Mouse (Mus musculus) stomach, embryonic 14.5 days (tissue): ENCODE data around the gene Slc35d1. TPM values are rescaled to one million over a fixed set of nuclear protein-coding genes. Genes with fewer than 3 reads are reported as not detected.
A peak's percentile ranks its signal among the peaks of the same experiment; 100 is the strongest.

ENCODE experiments used
- ATAC-seq: fragments of 200-750 bp; cut with Nextera tagmentation; 2 replicates; pipeline ENCODE4 v1.8.0; 2017; ENCODE audit warnings: low read depth, moderate TSS enrichment; ENCODE audit not compliant: insufficient number of reproducible peaks, insufficient read depth, low FRiP score
- H3K27ac ChIP-seq: fragments of 300-500 bp; sonication (generic); 2 replicates; pipeline ENCODE4 v1.5.1; 2014; ENCODE audit warnings: mild to moderate bottlenecking, low read length, moderate library complexity, mixed read lengths
- H3K27me3 ChIP-seq: fragments of 300-500 bp; sonication (generic); 2 replicates; pipeline ENCODE4 v1.6.1; 2014; ENCODE audit warnings: low read length, control low read depth, mixed read lengths; ENCODE audit not compliant: control insufficient read depth, insufficient read depth
- H3K36me3 ChIP-seq: fragments of 300-500 bp; sonication (generic); 2 replicates; pipeline ENCODE4 v1.6.1; 2014; ENCODE audit warnings: mild to moderate bottlenecking, control low read depth, low read length, moderate library complexity, mixed read lengths; ENCODE audit not compliant: control insufficient read depth, insufficient read depth
- H3K4me1 ChIP-seq: fragments of 300-500 bp; sonication (generic); 2 replicates; pipeline ENCODE4 v1.6.1; 2014; ENCODE audit warnings: low read length, control low read depth, mixed read lengths; ENCODE audit not compliant: control insufficient read depth, insufficient read depth
- H3K4me2 ChIP-seq: fragments of 300-500 bp; sonication (generic); replicated peaks from 2 replicates; pipeline ENCODE4 v1.6.1; 2014; ENCODE audit warnings: low read depth, low read length, control low read depth
- H3K4me3 ChIP-seq: fragments of 300-500 bp; sonication (generic); 2 replicates; pipeline ENCODE4 v1.5.1; 2014; ENCODE audit warnings: low read depth, low read length, control low read depth
- H3K9ac ChIP-seq: fragments of 300-500 bp; sonication (generic); replicated peaks from 2 replicates; pipeline ENCODE4 v1.6.1; 2014; ENCODE audit warnings: low read depth, mild to moderate bottlenecking, control low read depth, low read length, moderate library complexity, mixed read lengths
- H3K9me3 ChIP-seq: fragments of 300-500 bp; sonication (generic); 2 replicates; pipeline ENCODE4 v1.6.1; 2016; ENCODE audit warnings: low read depth, low read length, control low read depth; ENCODE audit not compliant: control insufficient read depth
- WGBS: fragments of 180-500 bp; shearing (Covaris S2); extraction: QIAGEN DNeasy Blood & Tissue Kit; methylation state at CpG from one replicate; pipeline ENCODE4 v1.1.7; 2014; 5-methylcytosine and 5-hydroxymethylcytosine counted together
- polyA plus RNA-seq: library from polyadenylated mRNA; unstranded; fragments of >200 nt; fragmentation: Nextera tagmentation; extraction: Ambion mirVana; gene quantifications from 2 replicates; pipeline ENCODE4 v1.2.1, GENCODE M21; 2014

Slc35d1 gene
- 10.1 and 10.6 TPM in 2 replicates for polyA plus RNA-seq

DNA sequence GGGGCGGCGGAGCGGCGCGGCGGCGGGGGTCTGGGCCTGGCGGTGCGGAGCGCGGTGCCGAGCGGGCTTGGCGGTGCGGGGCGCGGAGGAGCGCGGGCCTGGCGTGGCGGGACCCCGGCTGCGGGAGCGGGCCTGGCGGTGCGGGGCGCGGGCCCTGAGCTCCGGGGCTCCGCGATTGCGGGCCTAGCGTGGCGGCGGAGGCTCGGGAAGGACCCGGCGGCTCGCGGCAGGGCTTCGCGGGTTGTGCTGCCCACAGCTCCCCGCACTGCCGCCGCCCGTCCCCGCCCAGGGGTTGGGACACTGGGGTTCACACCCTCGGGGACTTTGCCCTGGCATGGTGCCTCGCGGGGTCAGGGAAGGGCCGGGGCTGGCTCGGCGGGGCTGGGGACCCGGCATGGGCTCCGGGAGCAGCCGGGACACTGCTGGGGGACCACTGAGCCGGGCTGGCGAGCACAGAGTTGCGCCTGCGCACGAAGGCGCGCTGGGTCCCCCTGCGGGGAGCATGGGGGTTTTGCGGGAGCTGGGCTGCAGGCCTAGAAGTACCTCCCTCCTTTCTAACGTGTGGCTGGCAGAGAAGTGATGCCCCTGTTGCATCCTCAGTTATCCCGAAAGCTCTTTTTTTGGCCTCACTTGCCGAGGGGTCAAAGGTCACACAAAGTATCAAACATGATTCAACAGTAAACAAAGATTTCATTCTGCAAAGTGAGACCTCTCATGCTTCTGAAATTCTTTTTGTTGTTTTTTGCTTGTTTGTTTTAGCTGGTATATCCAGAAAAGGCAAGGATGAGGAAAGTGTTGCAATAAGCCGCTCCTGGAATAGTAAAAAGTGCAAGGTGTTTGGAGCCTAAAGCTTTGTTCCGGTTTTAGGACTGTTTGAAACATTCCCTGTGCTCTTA, at the start of gene Slc35d1:
Gene Slc35d1, minus strand, starts transcription at position 240 of the 896 bp plus-strand sequence.
- 2% methylated on average over 48 of the region's 70 CpGs for WGBS
- H3K4me1 ChIP-seq: peaks cover 8% of the 10 kb centered on the region; the same call in 1 of the 2 replicates

GRCm38 (mm10) chr4:103263812-103264396, 48.9 kb upstream of the Slc35d1 start:
- WGBS: 12% methylated on average over 8 of the region's 8 CpGs
- no peak overlapping the region for H3K27ac ChIP-seq
- no peak overlapping the region for H3K4me2 ChIP-seq
- no peak overlapping the region for H3K4me3 ChIP-seq
- no peaks in the 10 kb centered on the region for H3K9me3 ChIP-seq
- no peaks in the 10 kb centered on the region for H3K4me1 ChIP-seq
- no peaks in the 10 kb centered on the region for H3K27me3 ChIP-seq
- ATAC-seq: no peak
- H3K36me3 ChIP-seq: no peaks in the 10 kb centered on the region
- H3K9ac ChIP-seq: no peak overlapping the region

More for the DNA sequence above, at the start of gene Slc35d1:
- Histone ChIP-seq H3K4me2 (peak within 1 kb of the TSS; percentile 71), H3K36me3 (peaks cover 6% of the 10 kb centered on the region; the same call in 1 of the 2 replicates), H3K27ac (peak within 1 kb of the TSS; percentile 96), H3K27me3 (no peaks in the 10 kb centered on the region), H3K4me3 (peak within 1 kb of the TSS; percentile 86), H3K9me3 (no peaks in the 10 kb centered on the region), H3K9ac (peak within 1 kb of the TSS; percentile 93)
- ATAC-seq: peak; percentile 93

GRCm38 (mm10) chr4:103263378-103263777, 48.4 kb upstream of the Slc35d1 start:
- Histone ChIP-seq H3K4me2 (no peak overlapping the region), H3K9ac (no peak overlapping the region), H3K27me3 (no peaks in the 10 kb centered on the region), H3K4me1 (no peaks in the 10 kb centered on the region), H3K4me3 (no peak overlapping the region), H3K9me3 (no peaks in the 10 kb centered on the region), H3K27ac (no peak overlapping the region), H3K36me3 (no peaks in the 10 kb centered on the region)
- ATAC-seq: no peak
- 19% methylated on average over 5 of the region's 5 CpGs for WGBS

- H3K4me1 ChIP-seq: no peaks in the 10 kb centered on the region
- no peaks in the 10 kb centered on the region for H3K36me3 ChIP-seq
- no peak overlapping the region for H3K9ac ChIP-seq
- no peak overlapping the region for H3K4me3 ChIP-seq
- no peak overlapping the region for H3K4me2 ChIP-seq
- no peaks in the 10 kb centered on the region for H3K9me3 ChIP-seq
- 82% methylated on average over 3 of the region's 3 CpGs for WGBS
- no peak for ATAC-seq
- H3K27me3 ChIP-seq: no peaks in the 10 kb centered on the region
- H3K27ac ChIP-seq: no peak overlapping the region
These were observed 43.9 kb upstream of the Slc35d1 start for GRCm38 (mm10) chr4:103258817-103259216.

DNA sequence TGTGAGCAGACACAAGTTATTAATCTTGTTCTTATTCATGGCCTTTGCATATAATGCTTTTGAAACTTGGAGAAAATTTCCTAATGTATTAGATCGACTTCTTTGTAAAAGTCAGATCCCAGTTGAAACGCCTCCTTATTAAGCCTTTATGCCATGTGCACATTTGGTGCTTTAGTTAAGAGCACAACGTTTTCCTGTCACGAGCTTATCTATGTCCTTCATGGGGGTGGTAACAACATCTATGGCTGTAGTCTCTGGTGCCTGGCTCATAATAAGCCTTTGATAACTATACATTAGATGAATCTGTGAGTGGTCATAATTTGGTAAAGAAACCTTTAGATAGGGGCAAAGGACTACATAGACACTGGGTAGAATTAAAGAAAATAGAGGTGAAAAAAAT, 38.9 kb upstream of the Slc35d1 start:
- Histone ChIP-seq H3K4me2 (no peak overlapping the region), H3K36me3 (no peaks in the 10 kb centered on the region), H3K4me1 (no peaks in the 10 kb centered on the region), H3K9ac (no peak overlapping the region), H3K9me3 (no peaks in the 10 kb centered on the region), H3K27ac (no peak overlapping the region), H3K4me3 (no peak overlapping the region), H3K27me3 (no peaks in the 10 kb centered on the region)
- 73% methylated on average over 4 of the region's 4 CpGs for WGBS
- ATAC-seq: no peak

DNA sequence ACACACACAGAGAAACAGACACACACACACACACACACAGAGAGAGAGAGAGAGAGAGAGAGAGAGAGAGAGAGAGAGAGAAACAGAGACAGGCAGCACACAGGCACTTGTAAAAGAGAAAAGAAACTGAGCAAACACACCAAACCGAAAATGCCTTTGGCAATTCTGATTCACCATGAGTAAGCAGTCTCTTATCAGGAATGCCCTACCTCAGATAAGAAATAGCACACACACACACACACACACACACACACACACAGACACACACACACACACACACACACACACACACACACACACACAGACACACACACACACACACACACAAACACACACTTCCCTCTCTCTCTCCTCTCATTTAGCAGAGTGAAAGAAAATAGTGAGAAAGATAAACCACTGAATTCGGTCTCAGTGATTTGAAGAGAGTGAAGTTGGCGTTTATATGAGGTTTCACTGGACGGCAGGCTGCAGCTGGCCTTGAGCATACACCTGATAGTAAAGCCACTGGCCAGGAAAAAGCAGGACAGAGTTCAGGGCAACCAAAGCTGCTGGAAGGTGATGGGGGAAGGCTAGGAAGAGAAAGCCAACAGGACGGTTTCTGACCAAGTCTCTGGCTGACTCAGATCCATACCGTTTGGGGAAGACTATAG, 34.6 kb upstream of the Slc35d1 start:
- Histone ChIP-seq H3K4me2 (no peak overlapping the region), H3K9ac (no peak overlapping the region), H3K27ac (no peak overlapping the region), H3K9me3 (no peaks in the 10 kb centered on the region), H3K36me3 (no peaks in the 10 kb centered on the region), H3K27me3 (no peaks in the 10 kb centered on the region), H3K4me3 (no peak overlapping the region), H3K4me1 (no peaks in the 10 kb centered on the region)
- WGBS: 35% methylated on average over 6 of the region's 6 CpGs
- no peak for ATAC-seq

- no peak overlapping the region for H3K9ac ChIP-seq
- H3K36me3 ChIP-seq: no peaks in the 10 kb centered on the region
- H3K27me3 ChIP-seq: no peaks in the 10 kb centered on the region
- H3K27ac ChIP-seq: no peak overlapping the region
- no peak for ATAC-seq
- WGBS: 81% methylated on average over 2 of the region's 2 CpGs
- H3K4me3 ChIP-seq: no peak overlapping the region
- H3K9me3 ChIP-seq: no peaks in the 10 kb centered on the region
- H3K4me2 ChIP-seq: no peak overlapping the region
- H3K4me1 ChIP-seq: no peaks in the 10 kb centered on the region
These were observed 32.8 kb upstream of the Slc35d1 start for GRCm38 (mm10) chr4:103247813-103248212.

- ATAC-seq: no peak
These were observed 32.3 kb upstream of the Slc35d1 start for GRCm38 (mm10) chr4:103247249-103247648.

More at GRCm38 (mm10) chr4:103247249-103247648, 32.3 kb upstream of the Slc35d1 start:
- no peaks in the 10 kb centered on the region for H3K9me3 ChIP-seq
- H3K27ac ChIP-seq: no peak overlapping the region
- WGBS: 81% methylated on average over 3 of the region's 3 CpGs
- H3K4me1 ChIP-seq: no peaks in the 10 kb centered on the region
- no peaks in the 10 kb centered on the region for H3K36me3 ChIP-seq
- no peak overlapping the region for H3K9ac ChIP-seq
- H3K4me2 ChIP-seq: no peak overlapping the region
- no peak overlapping the region for H3K4me3 ChIP-seq
- H3K27me3 ChIP-seq: no peaks in the 10 kb centered on the region
